Mouse (Mus musculus): ENCODE measurements around the gene Mlc1.

Gene Mlc1

DNA sequence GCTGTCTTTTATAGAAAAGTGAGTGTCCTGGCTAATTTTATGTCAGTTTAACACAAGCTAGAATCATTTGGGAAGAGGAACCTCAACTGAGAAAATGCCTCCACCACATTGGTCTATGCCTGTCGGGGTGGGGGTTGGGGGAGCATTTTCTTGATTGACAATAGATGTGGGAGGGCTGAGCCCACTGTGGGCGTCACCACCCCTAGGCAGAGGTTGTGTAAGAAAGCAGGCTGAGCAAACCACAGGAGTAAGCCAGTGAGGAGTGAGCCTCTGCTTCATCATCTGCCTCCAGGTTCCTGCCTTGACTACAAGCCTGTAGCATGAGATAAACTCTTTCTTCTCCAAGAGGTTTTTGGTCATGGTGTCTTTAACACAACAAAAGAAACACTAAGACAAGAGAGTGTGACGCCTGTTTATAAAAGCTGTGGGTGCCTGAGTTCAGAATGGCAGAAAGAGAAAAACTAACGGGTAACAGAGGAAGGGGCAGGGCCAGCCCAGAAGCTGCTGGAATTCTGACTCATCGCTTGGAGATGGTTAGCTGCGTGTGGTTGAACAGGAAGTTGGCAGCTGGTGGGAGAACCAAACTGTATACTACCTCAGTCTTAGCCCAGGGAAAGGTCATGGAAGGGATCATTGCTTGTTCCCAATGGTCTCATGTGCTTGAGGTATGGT, 42.1 kb downstream of the Mlc1 start:
- no peak for DNase-seq

DNA sequence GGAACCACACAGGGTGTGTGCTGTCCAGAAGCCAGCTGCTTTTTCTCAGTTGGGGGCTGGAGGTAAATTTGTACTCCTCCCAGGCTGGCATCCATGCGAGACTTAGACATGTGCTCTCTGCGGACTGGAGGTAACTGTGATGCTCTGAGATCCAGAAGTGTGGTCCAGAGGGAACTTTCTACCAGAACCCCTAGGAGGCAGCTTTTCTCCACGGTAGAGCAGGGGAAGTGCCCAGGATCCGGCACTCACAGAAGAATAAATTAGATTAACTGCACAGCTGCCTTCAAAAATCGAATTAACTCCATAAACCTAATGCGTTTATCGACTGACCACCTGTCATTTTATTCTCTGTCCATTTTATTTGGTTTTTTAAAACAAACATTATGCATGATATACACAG, 44.7 kb downstream of the Mlc1 start:
- peak; percentile 29 for DNase-seq

DNA sequence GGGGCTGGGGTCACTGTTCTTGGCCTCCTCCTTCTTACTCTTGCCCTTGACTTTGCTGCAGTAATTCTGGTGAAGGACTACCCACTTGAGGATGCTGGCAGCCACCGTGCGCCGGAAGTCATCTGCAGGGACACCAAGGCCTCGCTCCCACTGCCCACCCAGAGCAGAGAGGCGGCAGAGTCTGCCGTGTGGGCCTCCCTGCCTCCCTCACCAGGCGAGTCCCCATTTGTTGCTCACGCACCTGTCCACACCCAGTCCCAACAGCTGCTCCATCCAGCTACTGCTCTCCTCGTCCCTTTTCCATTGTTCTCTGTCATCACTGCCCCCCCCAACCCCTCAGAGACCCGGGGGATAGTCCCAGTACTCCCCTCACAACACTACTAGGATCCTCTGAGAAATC, 46.1 kb downstream of the Mlc1 start:
- no peak for DNase-seq

DNA sequence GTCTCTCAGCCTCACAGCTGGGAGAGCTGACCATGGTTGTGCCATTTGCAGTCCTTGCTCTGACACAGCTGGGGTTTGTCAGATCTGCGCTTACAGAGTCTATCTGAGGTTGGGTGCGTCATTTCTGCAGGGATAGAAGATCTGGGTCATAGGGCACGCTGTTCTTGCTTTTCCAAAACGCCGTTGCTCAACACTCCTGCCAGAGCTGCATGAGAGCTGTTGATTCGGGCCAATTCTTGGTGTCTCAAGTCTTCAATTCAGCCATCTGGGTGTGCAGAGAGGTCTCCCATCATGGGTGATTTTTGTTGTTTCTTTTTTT, 56.9 kb downstream of the Mlc1 start:
- DNase-seq, result no peak

DNA sequence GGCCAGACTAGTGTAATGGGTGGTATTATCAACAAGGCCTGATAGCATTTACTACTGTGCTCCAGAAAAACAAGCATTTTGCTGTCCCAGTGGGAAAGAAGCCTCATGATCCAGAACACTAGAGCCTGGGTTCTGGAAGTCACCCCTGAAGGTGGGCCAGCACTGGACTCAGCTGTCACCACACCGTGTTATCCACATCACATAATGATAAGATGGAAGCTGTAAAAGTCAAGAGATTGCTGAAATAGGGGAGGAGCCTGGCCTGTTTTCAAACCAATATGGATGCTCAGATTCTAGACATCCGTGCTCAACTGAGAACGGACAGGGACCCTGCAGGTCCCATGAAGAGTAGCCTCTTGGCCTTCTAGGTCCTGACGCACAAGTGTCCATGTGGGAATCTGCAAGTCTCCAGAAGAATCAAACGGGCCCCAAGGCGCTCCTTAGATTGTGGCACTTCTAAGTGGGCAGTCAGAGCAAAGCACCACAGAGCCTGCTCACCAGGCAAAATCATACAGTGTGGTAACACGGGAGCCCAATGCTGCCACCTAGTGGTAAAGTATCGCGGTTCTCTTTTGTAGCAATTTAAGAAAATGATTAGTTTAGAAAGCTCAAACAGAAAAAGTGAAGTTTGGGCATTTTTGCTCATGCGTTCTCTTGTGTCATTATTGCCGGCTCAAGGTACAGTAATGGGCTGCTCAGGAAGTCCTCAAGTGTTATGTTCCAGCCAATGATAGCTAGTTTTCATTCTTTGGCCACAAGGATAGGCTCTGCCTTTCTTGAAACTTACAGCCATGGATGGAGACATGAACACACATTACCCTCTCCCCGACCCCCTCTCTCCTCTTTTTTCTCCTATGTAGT, 57.4 kb downstream of the Mlc1 start:
- DNase-seq, result peak; percentile 86

DNA sequence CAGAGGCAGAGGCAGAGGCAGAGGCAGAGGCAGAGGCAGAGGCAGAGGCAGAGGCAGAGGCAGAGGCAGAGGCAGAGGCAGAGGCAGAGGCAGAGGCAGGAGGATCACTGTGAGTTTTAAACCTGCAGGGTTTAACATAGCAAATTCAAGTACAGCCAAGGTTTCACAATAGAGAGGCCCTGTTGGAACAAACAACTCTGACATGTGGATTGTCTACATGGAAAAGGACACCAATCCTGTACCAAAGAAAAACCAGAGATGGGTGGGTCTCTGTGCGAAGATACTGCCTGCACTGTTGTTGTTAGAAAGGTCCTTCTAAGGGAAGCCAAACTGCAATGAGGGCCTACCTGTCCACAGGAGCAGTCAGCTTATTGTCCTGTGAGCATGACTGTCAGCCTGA, 58.7 kb downstream of the Mlc1 start:
- no peak for DNase-seq

DNA sequence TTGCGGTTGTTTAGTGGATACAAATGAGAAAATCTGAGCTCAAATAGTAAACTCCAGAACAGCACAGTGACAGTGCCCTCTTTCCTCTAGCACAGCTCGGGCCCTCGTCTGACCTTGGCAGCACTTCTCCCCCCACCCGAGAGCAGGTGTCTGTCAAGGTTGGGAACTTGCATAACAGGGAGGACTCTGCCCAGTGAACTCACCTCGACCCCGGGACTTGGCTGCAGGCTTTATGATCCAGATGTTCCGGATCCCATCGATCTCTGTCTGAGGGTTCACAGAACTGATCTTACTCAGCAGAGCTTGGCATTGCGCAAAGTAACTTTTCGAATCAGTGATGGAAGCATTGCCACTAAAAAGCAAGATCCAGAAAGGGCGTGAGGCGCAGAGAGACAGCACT, 59.5 kb downstream of the Mlc1 start:
- no peak for DNase-seq

DNA sequence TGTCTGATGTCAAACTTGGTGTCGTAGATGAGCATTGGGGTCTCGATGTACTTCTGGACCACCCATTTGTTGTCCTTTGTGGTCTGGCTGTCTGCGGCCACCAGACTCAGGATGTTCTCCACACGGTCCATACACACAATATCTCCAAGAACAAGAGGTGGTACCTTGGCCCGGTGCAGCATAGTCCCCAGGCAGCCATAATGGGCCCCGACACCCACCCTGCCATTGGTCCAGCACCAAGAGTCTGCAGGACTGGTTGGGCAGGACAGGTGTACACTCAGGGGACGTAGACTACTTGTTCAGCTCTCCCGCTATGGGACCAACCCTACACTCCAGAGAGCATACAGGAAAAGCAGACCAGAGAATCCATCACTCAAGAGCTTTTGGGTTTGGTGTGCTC, 61.7 kb downstream of the Mlc1 start:
- no peak for DNase-seq

DNA sequence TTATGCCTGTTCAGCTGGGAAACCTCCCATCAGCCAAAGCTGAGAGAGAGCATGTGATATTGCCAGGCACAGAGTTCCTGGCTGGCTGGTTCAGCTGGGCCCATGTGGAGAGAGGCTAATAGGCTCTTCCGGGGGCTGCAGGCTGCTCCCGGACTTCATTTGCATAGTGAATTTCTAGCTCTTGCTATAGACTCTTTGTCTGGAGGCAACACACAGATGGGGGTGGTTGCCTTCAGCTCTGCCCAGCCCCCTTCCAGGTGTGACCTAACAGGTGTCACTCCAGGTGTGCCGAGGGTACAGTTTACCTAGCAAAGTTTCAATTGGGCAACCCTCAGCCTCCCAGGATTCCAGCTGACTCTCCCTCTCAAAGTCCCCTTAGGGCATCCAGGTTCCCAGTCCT, 62.4 kb downstream of the Mlc1 start:
- no peak for DNase-seq

DNA sequence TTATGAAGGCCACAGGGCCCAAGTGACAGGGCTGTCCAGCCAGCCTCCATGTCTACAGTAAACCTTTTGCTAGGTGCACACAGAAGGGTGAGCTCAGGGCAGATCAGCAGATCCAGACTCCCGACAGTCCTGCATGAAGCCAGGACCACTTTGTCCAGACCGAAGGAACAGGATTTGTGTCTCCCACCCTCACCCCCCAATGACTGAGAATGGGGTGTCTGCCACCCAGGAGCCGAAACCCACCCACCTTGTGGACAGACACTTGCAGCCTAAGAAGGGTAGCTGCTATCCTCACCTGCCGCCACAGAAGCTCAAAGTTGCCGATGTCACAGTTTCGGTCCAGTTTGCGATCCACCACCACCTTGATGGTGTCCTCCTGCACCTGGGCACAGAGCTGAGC, 63.8 kb downstream of the Mlc1 start:
- DNase-seq, result no peak

DNA sequence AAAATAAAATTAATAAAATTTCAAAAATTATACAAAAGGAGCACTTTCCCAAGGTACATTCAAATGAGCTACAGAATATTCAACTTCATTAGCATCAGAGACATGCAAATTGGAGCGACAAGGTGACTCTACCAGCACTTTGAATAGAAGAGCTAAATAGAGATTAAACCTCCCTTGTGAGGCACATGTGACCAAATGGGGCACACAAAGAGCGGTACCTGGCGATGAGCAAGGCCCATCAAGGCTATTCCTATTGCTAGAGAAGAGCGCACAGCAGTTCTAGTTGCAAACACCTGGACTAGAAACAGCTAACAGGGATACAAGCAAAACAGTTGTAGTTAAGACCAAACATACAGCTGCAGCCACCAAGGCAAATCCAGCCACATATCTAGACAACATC, 72.5 kb downstream of the Mlc1 start:
- DNase-seq, result no peak
